In the genomic region with DNA sequence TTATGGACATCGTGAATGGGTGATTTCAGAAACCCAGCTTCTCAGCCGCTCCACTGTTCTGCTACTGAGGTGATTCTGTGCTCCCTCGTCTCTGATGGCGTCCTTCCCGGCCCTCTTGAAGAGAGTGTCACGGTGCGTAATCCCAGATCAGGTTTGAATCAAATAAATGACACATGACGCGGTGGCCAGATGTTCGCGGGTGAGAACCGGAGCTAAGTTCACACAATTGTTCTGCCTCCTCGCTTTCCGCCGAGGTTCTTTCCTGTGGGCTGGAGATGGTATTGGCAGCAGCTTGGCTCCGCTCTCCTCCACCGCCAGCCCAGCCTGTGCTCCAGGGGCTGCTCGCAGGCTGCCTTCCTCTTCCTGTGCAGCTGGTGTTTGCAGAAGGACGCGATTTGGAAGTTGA, we compare ENCODE assay signal across 8 mouse cellular contexts.
DNase-seq lines count a peak whose midpoint lies in the region; ATAC-seq lines count a peak whose summit lies in the region.

No protein-coding gene starts in this region.

- DNase-seq in CD4-positive helper T cell, adult 2 months (ENCODE audit: low read depth, low spot score), result peak; percentile 14
- peak; percentile 56 for DNase-seq in T-cell, adult 2 months (ENCODE audit: low spot score)
- DNase-seq in frontal cortex, postnatal 36 days (ENCODE audit: low spot score in 2 of 2), result peak; percentile 22 to 28
- peak; percentile 21 for DNase-seq in hindbrain, embryonic 11.5 days (ENCODE audit: low spot score)
- DNase-seq in layer of hippocampus, postnatal 10 days (ENCODE audit: low spot score in 2 of 2), result peak; percentile 30 to 43
- peak; percentile 72 for DNase-seq in lung, postnatal 25 days (ENCODE audit: low spot score)
- DNase-seq in cerebellum, adult 11 months, result no peak

- no peaks in the 10 kb centered on the region for H3K27me3 ChIP-seq in hindbrain, embryonic 11.5 days (ENCODE audit: control insufficient read depth, insufficient read depth, low read length)
- no peaks in the 10 kb centered on the region for H3K27me3 ChIP-seq in stomach, embryonic 15.5 days (replicated peaks)

- no peaks in the 10 kb centered on the region for H3K4me1 ChIP-seq in hindbrain, embryonic 11.5 days (replicated peaks; ENCODE audit: control insufficient read depth, insufficient read depth, low read length)
- peaks cover 4% of the 10 kb centered on the region; the same call in 1 of the 2 replicates for H3K4me1 ChIP-seq in stomach, embryonic 15.5 days

- no peak for ATAC-seq in hindbrain, embryonic 11.5 days (ENCODE audit: low FRiP score)
- peak; percentile 57; the same call in 1 of the 2 replicates for ATAC-seq in stomach, embryonic 15.5 days (ENCODE audit: insufficient read depth, low FRiP score, low read depth)

- no peak overlapping the region for H3K4me3 ChIP-seq in hindbrain, embryonic 11.5 days (ENCODE audit: low read depth, low read length)
- peak overlapping the region; percentile 23 for H3K4me3 ChIP-seq in stomach, embryonic 15.5 days (replicated peaks)

- H3K9me3 ChIP-seq in hindbrain, embryonic 11.5 days (ENCODE audit: control insufficient read depth, low read length), result no peaks in the 10 kb centered on the region
- H3K9me3 ChIP-seq in stomach, embryonic 15.5 days, result no peaks in the 10 kb centered on the region

- no peak overlapping the region for H3K27ac ChIP-seq in hindbrain, embryonic 11.5 days (ENCODE audit: low read depth, low read length)
- H3K27ac ChIP-seq in stomach, embryonic 15.5 days, result peak overlapping the region; percentile 13; the same call in 1 of the 2 replicates

- 68% methylated on average over 20 of the region's 20 CpGs for WGBS in hindbrain, embryonic 11.5 days
- 28% methylated on average over 20 of the region's 20 CpGs for WGBS in stomach, embryonic 15.5 days

- H3K4me2 ChIP-seq in hindbrain, embryonic 11.5 days (replicated peaks; ENCODE audit: low read depth, low read length), result no peak overlapping the region
- peak overlapping the region; percentile 51 for H3K4me2 ChIP-seq in stomach, embryonic 15.5 days

- H3K36me3 ChIP-seq in hindbrain, embryonic 11.5 days (ENCODE audit: control insufficient read depth, insufficient read depth, low read length), result no peaks in the 10 kb centered on the region
- H3K36me3 ChIP-seq in stomach, embryonic 15.5 days, result no peaks in the 10 kb centered on the region

- H3K9ac ChIP-seq in hindbrain, embryonic 11.5 days (ENCODE audit: low read depth, low read length), result no peak overlapping the region
- no peak overlapping the region for H3K9ac ChIP-seq in stomach, embryonic 15.5 days
